Mouse (Mus musculus) embryonic facial prominence, embryonic 14.5 days (tissue): Measurements from ENCODE around the gene Bhlha15. TPM values are rescaled to one million over a fixed set of nuclear protein-coding genes. Genes with fewer than 3 reads are reported as not detected.

Experiments
- ATAC-seq: fragments of 200-750 bp; cut with Nextera tagmentation; 2 replicates; pipeline ENCODE4 v1.8.0; 2017; ENCODE audit warnings: low read depth, moderate number of reproducible peaks, moderate TSS enrichment
- DNase-seq: peaks from one replicate; pipeline ENCODE4 v3.0.0-alpha.2; 2015; ENCODE audit warnings: low spot score
- H3K27ac ChIP-seq: fragments of 300-500 bp; sonication (generic); replicated peaks from 2 replicates; pipeline ENCODE4 v1.5.1; 2014; ENCODE audit warnings: low read depth, mild to moderate bottlenecking, low read length, moderate library complexity
- H3K27me3 ChIP-seq: fragments of 300-500 bp; sonication (generic); replicated peaks from 2 replicates; pipeline ENCODE4 v1.6.1; 2014; ENCODE audit warnings: low read length; ENCODE audit not compliant: control insufficient read depth, insufficient read depth
- H3K36me3 ChIP-seq: fragments of 300-500 bp; sonication (generic); 2 replicates; pipeline ENCODE4 v1.6.1; 2014; ENCODE audit warnings: low read length, mixed read lengths; ENCODE audit not compliant: control insufficient read depth, insufficient read depth
- H3K4me1 ChIP-seq: fragments of 300-500 bp; sonication (generic); 2 replicates; pipeline ENCODE4 v1.6.1; 2014; ENCODE audit warnings: antibody characterized with exemption, low read length; ENCODE audit not compliant: control insufficient read depth, insufficient read depth
- H3K4me2 ChIP-seq: fragments of 300-500 bp; sonication (generic); 2 replicates; pipeline ENCODE4 v1.6.1; 2014; ENCODE audit warnings: low read depth, mild to moderate bottlenecking, low read length, moderate library complexity, mixed read lengths
- H3K4me3 ChIP-seq: fragments of 300-500 bp; sonication (generic); 2 replicates; pipeline ENCODE4 v1.5.1; 2014; ENCODE audit warnings: low read depth, mild to moderate bottlenecking, low read length
- H3K9ac ChIP-seq: fragments of 300-500 bp; sonication (generic); 2 replicates; pipeline ENCODE4 v1.6.1; 2014; ENCODE audit warnings: low read depth, mild to moderate bottlenecking, low read length, moderate library complexity, mixed read lengths
- H3K9me3 ChIP-seq: fragments of 300-500 bp; sonication (generic); 2 replicates; pipeline ENCODE4 v1.6.1; 2016; ENCODE audit warnings: low read length; ENCODE audit not compliant: control insufficient read depth
- WGBS: fragments of 180-500 bp; shearing (Covaris S2); extraction: QIAGEN DNeasy Blood & Tissue Kit; methylation state at CpG from one replicate; pipeline ENCODE4 v1.1.7; 2014; 5-methylcytosine and 5-hydroxymethylcytosine counted together
- polyA plus RNA-seq: library from polyadenylated mRNA; unstranded; fragments of >200 nt; fragmentation: Nextera tagmentation; extraction: Ambion mirVana; gene quantifications from 2 replicates; pipeline ENCODE4 v1.2.1, GENCODE M21; 2014

Bhlha15 gene
- polyA plus RNA-seq, 1 experiment from 2014 or later, result 1.0 TPM

DNA sequence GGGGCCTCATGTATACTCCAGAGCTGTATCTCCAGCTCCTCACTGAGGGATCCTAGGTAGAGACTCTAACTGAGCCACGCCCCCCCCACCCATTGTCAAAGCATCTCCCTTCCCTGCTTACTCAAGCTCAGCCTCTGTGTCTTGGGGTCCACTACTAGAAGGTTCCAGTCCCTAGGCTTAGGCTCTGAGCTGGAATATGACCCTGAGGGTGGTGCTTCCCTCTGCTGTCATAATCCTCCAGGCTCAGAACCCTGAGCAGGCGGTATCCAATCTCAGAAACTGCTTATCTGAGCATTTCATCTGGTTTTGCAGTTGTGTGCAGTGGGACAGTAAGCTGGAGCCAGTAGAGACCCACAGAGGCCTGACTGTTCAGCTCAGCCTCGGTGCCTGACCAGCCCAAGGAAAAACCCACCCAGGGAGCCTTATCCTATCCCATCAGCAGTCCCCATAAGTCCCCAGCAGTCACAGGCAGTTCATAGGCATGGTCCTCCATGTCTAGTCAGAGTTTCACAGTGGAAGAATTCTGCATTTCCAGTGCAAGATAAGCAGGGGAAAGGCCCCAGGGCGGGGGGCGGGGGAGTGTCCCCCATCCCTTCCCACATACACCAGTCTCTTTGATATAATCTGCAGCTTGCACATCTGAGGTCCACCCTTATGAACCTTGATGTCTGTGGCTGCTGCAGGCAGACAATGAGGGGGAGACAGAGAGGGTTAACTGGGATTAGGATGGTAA lies 27.8 kb upstream of the Bhlha15 start:
- H3K4me1 ChIP-seq, result no peaks in the 10 kb centered on the region; the same call in none of the 2 replicates
- no peaks in the 10 kb centered on the region for H3K27me3 ChIP-seq
- no peak overlapping the region for H3K4me2 ChIP-seq
- H3K36me3 ChIP-seq, result peaks cover 26% of the 10 kb centered on the region
- ATAC-seq, result no peak
- no peak overlapping the region for H3K4me3 ChIP-seq
- no peak overlapping the region for H3K9ac ChIP-seq
- 80% methylated on average over 5 of the region's 5 CpGs for WGBS
- DNase-seq, result no peak
- peak overlapping the region; percentile 52; the same call in 1 of the 2 replicates for H3K27ac ChIP-seq
- no peaks in the 10 kb centered on the region for H3K9me3 ChIP-seq

- no peaks in the 10 kb centered on the region for H3K9me3 ChIP-seq
- 65% methylated on average over 10 of the region's 10 CpGs for WGBS
- H3K9ac ChIP-seq, result no peak overlapping the region
- peaks cover 23% of the 10 kb centered on the region; the same call in 1 of the 2 replicates for H3K36me3 ChIP-seq
- peak overlapping the region; percentile 52 for H3K27ac ChIP-seq
- no peaks in the 10 kb centered on the region; the same call in none of the 2 replicates for H3K4me1 ChIP-seq
- DNase-seq, result peak; percentile 75
- ATAC-seq, result peak; percentile 44; the same call in 1 of the 2 replicates
- H3K4me3 ChIP-seq, result no peak overlapping the region
- H3K27me3 ChIP-seq, result no peaks in the 10 kb centered on the region
- no peak overlapping the region for H3K4me2 ChIP-seq
Observed at GRCm38 (mm10) chr5:144162813-144163517, 27.1 kb upstream of the Bhlha15 start.

- H3K27me3 ChIP-seq, result no peaks in the 10 kb centered on the region
- H3K4me1 ChIP-seq, result no peaks in the 10 kb centered on the region; the same call in 1 of the 2 replicates
- H3K9me3 ChIP-seq, result no peaks in the 10 kb centered on the region
- 77% methylated on average over 3 of the region's 3 CpGs for WGBS
- H3K4me3 ChIP-seq, result no peak overlapping the region
- H3K36me3 ChIP-seq, result peaks cover 35% of the 10 kb centered on the region
- H3K9ac ChIP-seq, result no peak overlapping the region
- no peak overlapping the region for H3K27ac ChIP-seq
- no peak overlapping the region for H3K4me2 ChIP-seq
- DNase-seq (no peak), ATAC-seq (no peak)
Observed at GRCm38 (mm10) chr5:144165756-144166155, 24.3 kb upstream of the Bhlha15 start.

DNA sequence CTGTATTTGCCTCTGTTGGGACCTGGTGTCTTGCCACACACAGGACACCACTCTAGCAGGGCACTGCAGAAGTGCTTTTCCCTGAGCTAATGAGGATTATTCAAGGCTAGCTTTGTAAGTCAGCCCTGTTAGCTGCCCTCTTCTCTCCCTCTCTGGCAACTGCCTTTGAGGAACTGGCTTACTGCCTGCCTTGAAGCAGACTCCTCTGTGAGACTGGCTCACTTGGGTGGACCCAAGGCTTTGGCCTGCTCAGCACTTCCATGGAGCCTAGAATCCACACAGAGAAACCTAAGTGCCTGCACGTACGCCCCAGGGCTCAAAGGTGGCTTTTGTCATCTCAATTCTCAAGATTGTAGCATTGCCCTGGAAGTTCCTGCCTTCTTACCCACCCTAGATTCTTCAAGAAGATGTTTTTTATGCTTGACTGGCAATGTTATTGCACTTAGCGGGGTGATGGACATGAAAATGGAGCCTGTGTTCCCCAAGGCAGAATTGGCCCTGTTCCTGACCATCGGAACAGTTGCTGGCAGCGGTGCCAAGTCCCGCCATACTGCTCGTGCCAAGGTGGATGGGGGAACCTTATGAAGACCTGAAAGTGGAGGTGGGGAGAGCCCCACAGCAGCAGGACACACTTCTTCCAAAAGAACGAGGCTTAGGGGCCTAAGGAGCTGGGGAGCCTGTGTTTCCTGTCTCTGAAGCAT lies 20.7 kb upstream of the Bhlha15 start:
- peaks cover 67% of the 10 kb centered on the region for H3K36me3 ChIP-seq
- DNase-seq, result no peak

GRCm38 (mm10) chr5:144173648-144174047 lies 16.4 kb upstream of the Bhlha15 start:
- Histone ChIP-seq H3K9me3 (no peaks in the 10 kb centered on the region), H3K27ac (no peak overlapping the region), H3K4me2 (no peak overlapping the region), H3K4me3 (no peak overlapping the region), H3K9ac (no peak overlapping the region), H3K4me1 (no peaks in the 10 kb centered on the region), H3K36me3 (peaks cover 85% of the 10 kb centered on the region), H3K27me3 (no peaks in the 10 kb centered on the region)
- WGBS, result 95% methylated on average over 18 of the region's 18 CpGs
- DNase-seq (no peak), ATAC-seq (no peak)

More for the DNA sequence above, 20.7 kb upstream of the Bhlha15 start:
- Histone ChIP-seq H3K27me3 (no peaks in the 10 kb centered on the region), H3K9me3 (no peaks in the 10 kb centered on the region), H3K4me2 (no peak overlapping the region), H3K4me3 (no peak overlapping the region), H3K4me1 (no peaks in the 10 kb centered on the region), H3K27ac (peak overlapping the region; percentile 28; the same call in 1 of the 2 replicates), H3K9ac (no peak overlapping the region)
- 81% methylated on average over 8 of the region's 8 CpGs for WGBS
- ATAC-seq, result peak; percentile 37; the same call in 1 of the 2 replicates

- WGBS, result 69% methylated on average over 6 of the region's 6 CpGs
- DNase-seq, result no peak
- Histone ChIP-seq H3K36me3 (peaks cover 48% of the 10 kb centered on the region), H3K4me2 (no peak overlapping the region), H3K27ac (no peak overlapping the region), H3K9ac (no peak overlapping the region), H3K4me3 (no peak overlapping the region), H3K4me1 (no peaks in the 10 kb centered on the region), H3K9me3 (no peaks in the 10 kb centered on the region), H3K27me3 (no peaks in the 10 kb centered on the region)
- ATAC-seq, result no peak
Observed at GRCm38 (mm10) chr5:144178216-144178615, 11.9 kb upstream of the Bhlha15 start.

- Histone ChIP-seq H3K36me3 (peaks cover 32% of the 10 kb centered on the region), H3K9ac (no peak overlapping the region), H3K4me3 (no peak overlapping the region), H3K4me1 (no peaks in the 10 kb centered on the region), H3K27ac (no peak overlapping the region), H3K4me2 (no peak overlapping the region), H3K27me3 (no peaks in the 10 kb centered on the region), H3K9me3 (no peaks in the 10 kb centered on the region)
- WGBS, result 96% methylated on average over 7 of the region's 7 CpGs
- ATAC-seq (no peak), DNase-seq (no peak)
Observed at GRCm38 (mm10) chr5:144181249-144181648, 8.8 kb upstream of the Bhlha15 start.

DNA sequence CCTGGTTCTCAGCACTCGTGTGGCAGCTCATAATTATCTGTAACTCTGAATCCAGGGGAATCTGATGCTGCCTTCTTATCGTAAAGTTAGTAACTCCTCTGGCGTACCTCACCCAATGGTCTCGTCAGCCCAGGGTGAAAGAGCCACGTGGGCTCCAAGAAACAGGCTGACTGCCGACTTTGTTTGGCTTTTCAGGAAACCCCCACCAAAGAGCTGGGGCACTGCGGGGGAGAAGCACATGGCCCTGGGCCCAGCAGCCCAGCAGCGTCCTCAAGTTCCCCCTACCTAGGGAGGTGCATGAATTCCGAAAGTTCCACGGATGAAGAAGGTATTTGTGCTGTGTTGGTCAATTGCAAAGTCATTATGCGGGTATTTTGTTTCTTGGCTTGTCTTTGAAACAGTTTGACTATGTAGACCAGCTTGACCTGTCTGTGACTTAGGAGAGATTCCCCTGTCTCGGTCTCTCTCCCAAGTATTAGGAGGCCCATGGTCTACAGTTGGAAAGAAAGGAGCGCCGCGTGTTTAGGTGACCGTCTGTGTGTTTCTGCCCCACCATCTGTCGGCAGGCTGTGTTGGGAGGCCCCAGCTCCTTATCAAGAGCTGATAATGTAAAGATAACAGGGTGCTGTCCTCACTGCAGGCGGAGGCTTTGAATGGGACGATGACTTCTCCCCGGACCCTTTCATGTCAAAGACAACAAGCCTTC lies 7.4 kb upstream of the Bhlha15 start:
- H3K27ac ChIP-seq, result no peak overlapping the region
- no peak overlapping the region for H3K4me3 ChIP-seq
- no peak for ATAC-seq
- H3K4me1 ChIP-seq, result no peaks in the 10 kb centered on the region
- 64% methylated on average over 20 of the region's 20 CpGs for WGBS
- DNase-seq, result no peak
- no peak overlapping the region for H3K4me2 ChIP-seq
- no peak overlapping the region for H3K9ac ChIP-seq
- H3K36me3 ChIP-seq, result peaks cover 21% of the 10 kb centered on the region
- no peaks in the 10 kb centered on the region for H3K9me3 ChIP-seq
- no peaks in the 10 kb centered on the region for H3K27me3 ChIP-seq
